Mouse (Mus musculus) embryonic facial prominence, embryonic 10.5 days (tissue): ENCODE measurements at regions not wholly inside any gene's neighbourhood (a gene's known extent, or its start where the extent isn't known, plus 50 kb on each side); places are given as distances from the start of the nearest gene placed in this dataset.

Source experiments
- DNase-seq: peaks from one replicate; pipeline ENCODE4 v3.0.0-alpha.2; 2017; ENCODE audit warnings: low spot score
- H3K27ac ChIP-seq: fragments of 300-500 bp; sonication (generic); replicated peaks from 2 replicates; pipeline ENCODE4 v1.5.1; 2016; ENCODE audit warnings: mild to moderate bottlenecking
- H3K27me3 ChIP-seq: fragments of 300-500 bp; sonication (generic); replicated peaks from 2 replicates; pipeline ENCODE4 v1.6.1; 2016; ENCODE audit warnings: low read depth, mild to moderate bottlenecking; ENCODE audit not compliant: poor library complexity, severe bottlenecking
- H3K36me3 ChIP-seq: fragments of 300-500 bp; sonication (generic); replicated peaks from 2 replicates; pipeline ENCODE4 v1.6.1; 2016; ENCODE audit warnings: mild to moderate bottlenecking, moderate library complexity
- H3K4me1 ChIP-seq: fragments of 300-500 bp; sonication (generic); 2 replicates; pipeline ENCODE4 v1.6.1; 2016
- H3K4me3 ChIP-seq: fragments of 300-500 bp; sonication (generic); 2 replicates; pipeline ENCODE4 v1.5.1; 2016; ENCODE audit warnings: mild to moderate bottlenecking, moderate library complexity
- H3K9me3 ChIP-seq: fragments of 300-500 bp; sonication (generic); 2 replicates; pipeline ENCODE4 v1.6.1; 2016; ENCODE audit warnings: mild to moderate bottlenecking
- whole genome bisulfite sequencing: fragments of 180-500 bp; shearing (Covaris S2); methylation state at CpG from one replicate; pipeline ENCODE4 v1.1.7; 2016; 5-methylcytosine and 5-hydroxymethylcytosine counted together

GRCm38 (mm10) chr12:118428384-118428783 lies 127.1 kb upstream of the Sp4 start:
- WGBS: 86% methylated on average over 5 of the region's 5 CpGs
- no peak for DNase-seq
- Histone ChIP-seq H3K4me1 (no peaks in the 10 kb centered on the region), H3K36me3 (no peaks in the 10 kb centered on the region), H3K27ac (no peak overlapping the region), H3K27me3 (no peaks in the 10 kb centered on the region), H3K4me3 (no peak overlapping the region), H3K9me3 (no peaks in the 10 kb centered on the region)

- no peaks in the 10 kb centered on the region for H3K9me3 ChIP-seq
- H3K36me3 ChIP-seq: no peaks in the 10 kb centered on the region
- no peaks in the 10 kb centered on the region for H3K4me1 ChIP-seq
- no peak overlapping the region for H3K4me3 ChIP-seq
- no peaks in the 10 kb centered on the region for H3K27me3 ChIP-seq
- no peak overlapping the region for H3K27ac ChIP-seq
- no peak for DNase-seq
- WGBS: 62% methylated on average over 1 of the region's 1 CpGs
These were observed 114.7 kb upstream of the Sp4 start for GRCm38 (mm10) chr12:118415956-118416355.

- WGBS: 78% methylated on average over 7 of the region's 7 CpGs
- Histone ChIP-seq H3K4me1 (no peaks in the 10 kb centered on the region), H3K9me3 (no peaks in the 10 kb centered on the region), H3K27ac (no peak overlapping the region), H3K36me3 (no peaks in the 10 kb centered on the region), H3K4me3 (no peak overlapping the region), H3K27me3 (no peaks in the 10 kb centered on the region)
- no peak for DNase-seq
These were observed 110.7 kb upstream of the Sp4 start for GRCm38 (mm10) chr12:118411767-118412430.

- no peak for DNase-seq
- no peaks in the 10 kb centered on the region for H3K36me3 ChIP-seq
These were observed 109.7 kb upstream of the Sp4 start for GRCm38 (mm10) chr12:118410917-118411316.

DNA sequence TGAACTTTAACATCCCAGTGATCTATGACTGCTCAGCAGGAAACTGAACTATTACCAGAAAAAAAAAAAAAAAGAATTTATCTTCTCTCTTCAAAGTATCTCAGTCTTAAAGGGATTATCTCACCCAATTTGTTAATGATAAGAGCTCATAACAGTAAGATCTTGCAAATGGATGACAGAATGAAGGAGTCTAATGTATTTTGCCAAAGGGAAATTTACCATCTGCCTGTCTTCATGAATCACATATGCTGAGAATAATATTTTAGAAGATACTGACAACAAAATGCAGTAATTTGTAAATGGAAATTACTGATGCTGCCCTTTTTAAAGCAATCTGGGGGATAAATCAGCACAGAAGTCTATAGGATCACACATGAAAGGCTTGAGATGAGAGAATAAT lies 103.9 kb upstream of the Sp4 start:
- no peak overlapping the region for H3K4me3 ChIP-seq
- peaks cover 4% of the 10 kb centered on the region for H3K4me1 ChIP-seq
- H3K27ac ChIP-seq: no peak overlapping the region
- no peaks in the 10 kb centered on the region for H3K36me3 ChIP-seq
- no peak for DNase-seq
- no peaks in the 10 kb centered on the region for H3K27me3 ChIP-seq
- H3K9me3 ChIP-seq: no peaks in the 10 kb centered on the region

More at GRCm38 (mm10) chr12:118410917-118411316, 109.7 kb upstream of the Sp4 start:
- no peaks in the 10 kb centered on the region for H3K4me1 ChIP-seq
- H3K27me3 ChIP-seq: no peaks in the 10 kb centered on the region
- no peak overlapping the region for H3K4me3 ChIP-seq
- no peak overlapping the region for H3K27ac ChIP-seq
- H3K9me3 ChIP-seq: no peaks in the 10 kb centered on the region

DNA sequence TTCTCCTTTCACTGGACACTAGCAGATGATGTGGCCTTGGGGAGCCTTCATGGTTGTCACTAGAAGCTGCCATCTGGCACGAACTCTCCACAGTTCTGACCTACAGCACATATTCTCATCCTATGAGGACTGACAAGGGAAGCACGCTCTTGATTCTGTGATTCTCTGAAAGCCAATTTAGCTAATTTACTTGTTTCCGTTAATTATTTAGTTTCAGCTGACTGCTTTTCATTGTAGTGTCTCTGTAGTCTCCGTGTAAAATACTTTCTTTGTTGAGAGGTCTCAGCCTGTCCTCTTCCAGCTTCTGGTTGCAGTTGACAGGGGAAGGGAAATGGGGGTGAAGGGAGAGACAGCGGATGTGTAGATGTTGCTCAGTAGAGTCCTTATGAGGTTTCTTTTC lies 102.9 kb upstream of the Sp4 start:
- DNase-seq: no peak
- WGBS: 48% methylated on average over 5 of the region's 5 CpGs
- Histone ChIP-seq H3K9me3 (no peaks in the 10 kb centered on the region), H3K4me3 (no peak overlapping the region), H3K27me3 (no peaks in the 10 kb centered on the region), H3K4me1 (peaks cover 4% of the 10 kb centered on the region), H3K36me3 (no peaks in the 10 kb centered on the region), H3K27ac (no peak overlapping the region)

- Histone ChIP-seq H3K4me1 (peaks cover 4% of the 10 kb centered on the region), H3K4me3 (no peak overlapping the region), H3K27me3 (no peaks in the 10 kb centered on the region), H3K36me3 (no peaks in the 10 kb centered on the region), H3K27ac (no peak overlapping the region), H3K9me3 (no peaks in the 10 kb centered on the region)
- no peak for DNase-seq
- WGBS: 77% methylated on average over 4 of the region's 4 CpGs
These were observed 102.4 kb upstream of the Sp4 start for GRCm38 (mm10) chr12:118403519-118404087.

GRCm38 (mm10) chr12:118401377-118401776 lies 100.1 kb upstream of the Sp4 start:
- DNase-seq: no peak
- no peak overlapping the region for H3K4me3 ChIP-seq
- no peak overlapping the region for H3K27ac ChIP-seq
- H3K9me3 ChIP-seq: no peaks in the 10 kb centered on the region
- H3K4me1 ChIP-seq: peaks cover 4% of the 10 kb centered on the region
- no peaks in the 10 kb centered on the region for H3K36me3 ChIP-seq
- H3K27me3 ChIP-seq: no peaks in the 10 kb centered on the region

DNA sequence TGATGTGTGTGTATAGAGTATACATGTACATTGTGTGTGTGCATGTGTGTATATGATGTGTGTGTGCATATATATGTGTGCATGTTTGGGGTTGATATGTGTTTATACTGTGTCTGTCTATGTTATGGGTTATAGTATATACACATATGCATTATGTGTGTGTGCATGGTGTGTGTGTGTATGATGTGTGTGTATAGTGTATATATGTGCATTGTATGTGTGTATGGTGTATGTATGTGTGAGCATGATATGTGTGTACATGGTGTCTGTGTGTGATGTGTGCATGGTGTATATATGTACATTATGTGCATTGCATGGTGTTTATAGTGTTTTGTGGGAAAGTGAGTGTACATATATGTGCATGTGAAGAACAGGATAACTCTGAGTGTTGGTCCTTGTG lies 90.4 kb upstream of the Sp4 start:
- H3K27ac ChIP-seq: no peak overlapping the region
- no peaks in the 10 kb centered on the region for H3K27me3 ChIP-seq
- DNase-seq: no peak
- no peaks in the 10 kb centered on the region for H3K36me3 ChIP-seq
- H3K9me3 ChIP-seq: no peaks in the 10 kb centered on the region
- no peak overlapping the region for H3K4me3 ChIP-seq
- no peaks in the 10 kb centered on the region for H3K4me1 ChIP-seq

DNA sequence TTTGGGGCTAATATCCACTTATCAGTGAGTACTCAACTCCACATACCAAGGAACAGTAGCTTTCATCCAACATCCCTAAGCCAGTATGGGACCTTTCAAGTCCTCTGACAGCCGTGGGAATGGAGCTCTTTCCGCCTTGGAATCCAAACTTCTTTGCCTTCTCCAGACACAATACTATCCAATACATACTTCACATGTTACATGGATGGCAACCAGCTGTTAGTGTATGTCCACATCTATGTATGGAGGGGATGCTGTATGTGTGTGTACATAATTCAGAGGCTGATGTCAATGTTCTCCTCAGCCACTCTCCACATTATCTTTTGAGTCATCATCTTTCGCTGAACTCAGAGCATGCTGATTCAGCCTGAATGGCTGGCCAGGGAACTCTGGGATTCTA lies 79.8 kb upstream of the Sp4 start:
- WGBS: 94% methylated on average over 3 of the region's 3 CpGs
- DNase-seq: no peak
- H3K9me3 ChIP-seq: no peaks in the 10 kb centered on the region
- H3K4me1 ChIP-seq: 0 out of 2 replicates have a peak, but pooled peaks cover 3% of the 10 kb centered on the region
- no peaks in the 10 kb centered on the region for H3K36me3 ChIP-seq
- no peaks in the 10 kb centered on the region for H3K27me3 ChIP-seq
- no peak overlapping the region for H3K4me3 ChIP-seq
- H3K27ac ChIP-seq: no peak overlapping the region

DNA sequence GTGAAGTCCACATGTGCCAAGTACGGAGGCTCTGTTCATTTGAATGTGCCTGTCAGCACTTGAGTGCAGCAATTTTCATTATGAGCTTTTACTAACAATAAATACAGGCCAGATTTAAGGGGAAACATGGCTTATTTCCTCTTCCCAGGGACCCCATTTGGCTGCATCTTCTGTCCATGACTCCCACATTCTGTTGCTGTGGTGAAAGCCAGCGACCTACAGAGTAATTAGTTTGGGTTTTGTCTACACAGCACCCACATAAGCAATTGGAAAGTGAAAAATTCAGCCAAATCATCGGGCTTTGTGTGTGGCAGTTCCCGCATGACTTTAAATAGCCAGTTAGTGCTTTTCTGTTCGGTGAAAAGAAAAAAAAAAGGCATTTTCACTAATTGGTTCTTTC lies 76.7 kb upstream of the Sp4 start:
- Histone ChIP-seq H3K27me3 (no peaks in the 10 kb centered on the region), H3K36me3 (no peaks in the 10 kb centered on the region), H3K4me1 (0 out of 2 replicates have a peak, but pooled peaks cover 3% of the 10 kb centered on the region), H3K4me3 (no peak overlapping the region), H3K9me3 (no peaks in the 10 kb centered on the region), H3K27ac (no peak overlapping the region)
- DNase-seq: no peak
- 71% methylated on average over 5 of the region's 5 CpGs for WGBS

DNA sequence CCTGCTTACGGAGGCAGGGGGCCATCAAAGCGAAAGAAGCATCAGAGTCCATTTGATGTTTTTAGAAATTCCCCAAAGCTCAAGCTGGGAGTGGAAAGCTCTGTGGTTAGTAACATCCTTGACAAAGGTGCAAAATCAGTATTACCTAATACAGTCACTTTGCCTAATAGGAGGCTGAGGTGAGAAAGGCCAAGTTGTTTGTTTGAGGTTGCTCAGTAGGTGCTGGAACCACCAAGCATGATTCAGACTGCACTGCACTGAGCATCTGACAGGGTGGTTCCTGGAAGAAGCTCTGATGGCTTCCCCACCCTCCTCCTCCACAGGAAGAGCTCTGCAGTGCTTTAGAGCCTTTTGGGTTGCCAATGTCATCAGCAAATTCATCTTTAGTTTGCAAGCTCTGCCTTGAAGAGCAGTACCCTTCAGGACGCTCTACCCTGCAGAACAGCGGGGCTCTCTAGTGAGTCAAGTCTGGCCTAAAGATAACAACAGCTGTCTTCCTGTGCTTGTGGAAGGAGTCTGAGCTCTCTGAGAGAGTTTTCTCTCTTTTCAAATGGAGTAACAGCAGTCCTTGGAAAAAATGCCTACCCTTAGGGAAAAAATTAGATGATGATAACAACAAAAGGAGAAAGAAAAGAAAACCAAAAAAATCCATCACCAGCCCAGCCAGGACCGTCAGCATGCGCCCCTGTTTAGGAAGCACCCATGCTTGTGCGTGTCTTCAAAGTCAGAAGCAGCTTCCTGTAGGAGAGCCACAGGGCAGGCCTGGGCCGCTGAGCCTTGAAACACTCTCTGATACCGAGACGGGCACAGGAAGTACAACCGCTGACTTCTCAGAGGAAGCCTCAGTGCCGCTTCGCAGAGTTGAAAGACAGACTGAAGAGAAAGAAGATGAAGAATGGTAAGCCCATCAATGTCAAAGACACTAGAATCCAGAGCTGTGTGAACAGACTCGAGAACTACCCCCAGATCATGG lies 75.6 kb upstream of the Sp4 start:
- no peak overlapping the region for H3K27ac ChIP-seq
- H3K9me3 ChIP-seq: no peaks in the 10 kb centered on the region
- peak; percentile 18 for DNase-seq
- no peaks in the 10 kb centered on the region for H3K27me3 ChIP-seq
- no peaks in the 10 kb centered on the region for H3K36me3 ChIP-seq
- WGBS: 79% methylated on average over 14 of the region's 14 CpGs
- 0 out of 2 replicates have a peak, but pooled peaks cover 3% of the 10 kb centered on the region for H3K4me1 ChIP-seq
- no peak overlapping the region for H3K4me3 ChIP-seq

DNA sequence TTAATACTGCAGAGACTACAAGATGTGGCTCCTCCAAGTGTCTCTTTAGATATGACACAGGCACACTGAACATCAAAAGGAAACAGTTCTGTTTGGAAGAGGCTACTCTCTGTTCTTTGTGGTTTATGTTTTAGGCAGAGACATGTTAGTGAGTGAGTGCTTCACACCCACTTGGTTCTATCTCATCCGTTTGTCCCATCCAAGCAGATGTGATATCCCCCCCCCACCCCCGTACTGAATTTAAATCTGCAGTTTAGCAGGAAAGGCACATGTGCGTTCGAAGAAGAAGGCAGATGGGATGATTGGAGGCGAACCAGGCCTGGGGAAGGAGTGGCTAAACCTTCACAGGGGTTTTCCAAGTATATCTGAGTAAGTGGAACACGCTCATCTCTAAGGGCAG lies 72.0 kb upstream of the Sp4 start:
- Histone ChIP-seq H3K27me3 (no peaks in the 10 kb centered on the region), H3K9me3 (no peaks in the 10 kb centered on the region), H3K4me1 (0 out of 2 replicates have a peak, but pooled peaks cover 3% of the 10 kb centered on the region), H3K36me3 (no peaks in the 10 kb centered on the region), H3K27ac (no peak overlapping the region), H3K4me3 (no peak overlapping the region)
- 90% methylated on average over 6 of the region's 6 CpGs for WGBS
- no peak for DNase-seq
